Mouse (Mus musculus) stomach, postnatal 0 days (tissue): Measurements from ENCODE around the gene Olfr596. TPM values are rescaled to one million over a fixed set of nuclear protein-coding genes. Genes with fewer than 3 reads are reported as not detected.
"Not testable (repeated sequence)": the region's sequence is repeated elsewhere in the genome, so short reads cannot be mapped to it uniquely, and the experiment has no call there.

ENCODE experiments used
- ATAC-seq: fragments of 200-750 bp; cut with Nextera tagmentation; 2 replicates; pipeline ENCODE4 v1.8.0; 2017; ENCODE audit not compliant: low FRiP score, low TSS enrichment
- DNase-seq: peaks from one replicate; pipeline ENCODE4 v3.0.0-alpha.2; 2016; ENCODE audit warnings: low spot score
- H3K27ac ChIP-seq: fragments of 300-500 bp; sonication (generic); replicated peaks from 2 replicates; pipeline ENCODE4 v1.5.1; 2014; ENCODE audit warnings: mild to moderate bottlenecking, control low read depth
- H3K27me3 ChIP-seq: fragments of 300-500 bp; sonication (generic); 2 replicates; pipeline ENCODE4 v1.6.1; 2014; ENCODE audit warnings: low read length; ENCODE audit not compliant: control insufficient read depth, insufficient read depth
- H3K36me3 ChIP-seq: fragments of 300-500 bp; sonication (generic); 2 replicates; pipeline ENCODE4 v1.6.1; 2014; ENCODE audit warnings: low read length, mixed read lengths; ENCODE audit not compliant: control insufficient read depth, insufficient read depth
- H3K4me1 ChIP-seq: fragments of 300-500 bp; sonication (generic); replicated peaks from 2 replicates; pipeline ENCODE4 v1.6.1; 2014; ENCODE audit warnings: antibody characterized with exemption; ENCODE audit not compliant: control insufficient read depth, insufficient read depth
- H3K4me2 ChIP-seq: fragments of 300-500 bp; sonication (generic); replicated peaks from 2 replicates; pipeline ENCODE4 v1.6.1; 2014; ENCODE audit warnings: low read depth, mild to moderate bottlenecking, control low read depth, moderate library complexity
- H3K4me3 ChIP-seq: fragments of 300-500 bp; sonication (generic); 2 replicates; pipeline ENCODE4 v1.5.1; 2014; ENCODE audit warnings: low read depth, low read length, control low read depth
- H3K9ac ChIP-seq: fragments of 300-500 bp; sonication (generic); 2 replicates; pipeline ENCODE4 v1.6.1; 2014; ENCODE audit warnings: mild to moderate bottlenecking, low read length, control low read depth, mixed read lengths
- H3K9me3 ChIP-seq: fragments of 300-500 bp; sonication (generic); 2 replicates; pipeline ENCODE4 v1.6.1; 2016; ENCODE audit warnings: low read length; ENCODE audit not compliant: control insufficient read depth
- CTCF ChIP-seq: IDR thresholded peaks from 2 replicates; pipeline ENCODE4 v1.5.1; 2016; ENCODE audit warnings: antibody characterized with exemption, low read depth, mild to moderate bottlenecking, moderate library complexity
- EP300 ChIP-seq: optimal IDR thresholded peaks from 2 replicates; pipeline ENCODE3; 2016; ENCODE audit warnings: antibody characterized with exemption
- WGBS: fragments of 180-500 bp; shearing (Covaris S2); extraction: QIAGEN DNeasy Blood & Tissue Kit; methylation state at CpG from one replicate; pipeline ENCODE4 v1.1.7; 2014; 5-methylcytosine and 5-hydroxymethylcytosine counted together
- microRNA-seq: library from miRNA; unstranded; fragments of <30 nt; microRNA quantifications from one replicate; pipeline ENCODE4, GENCODE M21; 2016
- polyA plus RNA-seq: library from polyadenylated mRNA; unstranded; fragments of >200 nt; fragmentation: Nextera tagmentation; extraction: Ambion mirVana; gene quantifications from 2 replicates; pipeline ENCODE4 v1.2.1, GENCODE M21; 2015

Gene Olfr596
- not detected in 2 replicates for polyA plus RNA-seq

DNA sequence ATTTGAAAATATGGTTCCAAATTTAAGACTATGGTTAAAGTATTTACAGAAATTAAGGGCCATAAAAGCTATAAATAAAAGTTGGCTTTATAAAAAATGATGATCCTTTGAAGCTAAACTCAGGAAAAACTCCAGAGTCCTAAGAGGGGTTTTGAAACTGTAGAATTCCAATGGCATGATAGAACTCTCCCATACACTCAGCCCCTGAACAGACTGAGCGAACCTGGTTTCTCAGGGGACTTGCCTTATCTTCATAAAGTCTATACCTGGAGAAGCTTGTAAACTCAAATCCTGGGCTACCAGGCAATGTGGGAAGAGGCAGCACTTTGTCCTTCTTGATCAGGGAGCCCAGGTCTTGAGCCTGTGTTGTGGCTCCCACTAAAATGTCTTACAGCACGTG, at the start of gene Olfr596:
Gene Olfr596, plus strand, starts transcription at position 301 of the 400 bp plus-strand sequence.
- not testable (repeated sequence) for H3K4me3 ChIP-seq, H3K27me3 ChIP-seq, H3K27ac ChIP-seq, ATAC-seq, H3K9ac ChIP-seq, DNase-seq, H3K36me3 ChIP-seq, H3K9me3 ChIP-seq, H3K4me2 ChIP-seq, H3K4me1 ChIP-seq
- 78% methylated on average over 2 of the region's 2 CpGs for WGBS

DNA sequence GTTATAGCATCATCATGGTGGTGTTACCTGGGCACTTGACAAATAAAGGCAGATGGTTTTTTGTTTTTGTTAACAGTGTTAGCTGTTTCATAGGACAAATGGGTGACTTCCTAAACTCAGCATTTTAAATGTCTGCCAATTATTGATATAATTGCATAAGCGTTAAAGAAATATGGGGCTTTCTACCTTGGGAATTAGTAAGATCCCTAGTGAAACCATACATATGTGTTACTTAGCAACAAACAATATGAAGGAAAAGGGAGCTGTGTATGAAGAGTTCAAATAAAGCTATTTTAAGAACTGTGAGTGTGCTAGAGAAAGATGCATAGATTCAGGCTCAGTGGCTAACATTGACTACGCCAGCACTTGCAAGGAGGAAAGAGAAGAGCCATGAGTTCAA, 10.6 kb downstream of the Olfr596 start, which contains the start of gene Olfr597:
Gene Olfr597, plus strand, starts transcription at position 301 of the 400 bp plus-strand sequence.
- ATAC-seq = not testable (repeated sequence)

DNA sequence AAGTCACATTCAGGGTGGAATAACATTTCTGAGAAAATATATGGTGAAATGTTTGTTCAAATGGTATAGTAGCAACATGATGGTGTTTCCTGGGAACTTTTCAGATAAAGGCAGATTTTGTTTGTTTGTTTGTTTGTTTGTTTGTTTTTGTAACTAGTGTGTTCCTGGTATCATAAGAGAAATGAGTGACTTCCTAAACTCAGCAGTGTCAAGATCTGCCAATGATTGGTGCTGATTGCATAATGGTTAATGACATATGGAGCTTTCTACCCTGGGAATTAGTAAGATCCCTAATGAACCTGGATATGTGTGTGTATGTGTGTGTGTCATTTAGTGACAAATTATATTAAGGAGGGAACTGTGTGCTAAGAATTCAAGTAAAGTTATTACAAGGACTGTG, 17.8 kb downstream of the Olfr596 start, which contains the start of gene Olfr598:
Gene Olfr598, plus strand, starts transcription at position 301 of the 400 bp plus-strand sequence.
- Histone ChIP-seq H3K4me2 (no peak within 1 kb of the TSS), H3K4me1 (no peaks in the 10 kb centered on the region), H3K27ac (no peak within 1 kb of the TSS), H3K9me3 (no peaks in the 10 kb centered on the region), H3K4me3 (no peak within 1 kb of the TSS), H3K27me3 (no peaks in the 10 kb centered on the region), H3K36me3 (no peaks in the 10 kb centered on the region), H3K9ac (no peak within 1 kb of the TSS)
- TF ChIP-seq CTCF = no peak
- no peak for TF ChIP-seq EP300
- DNase-seq = no peak
- no peak for ATAC-seq

More for the DNA sequence above, 10.6 kb downstream of the Olfr596 start, which contains the start of gene Olfr597:
- not testable (repeated sequence) for DNase-seq, H3K27ac ChIP-seq, H3K4me1 ChIP-seq, H3K36me3 ChIP-seq, H3K27me3 ChIP-seq, H3K4me2 ChIP-seq, H3K9me3 ChIP-seq, H3K9ac ChIP-seq, H3K4me3 ChIP-seq
- WGBS = 79% methylated on average over 2 of the region's 2 CpGs

DNA sequence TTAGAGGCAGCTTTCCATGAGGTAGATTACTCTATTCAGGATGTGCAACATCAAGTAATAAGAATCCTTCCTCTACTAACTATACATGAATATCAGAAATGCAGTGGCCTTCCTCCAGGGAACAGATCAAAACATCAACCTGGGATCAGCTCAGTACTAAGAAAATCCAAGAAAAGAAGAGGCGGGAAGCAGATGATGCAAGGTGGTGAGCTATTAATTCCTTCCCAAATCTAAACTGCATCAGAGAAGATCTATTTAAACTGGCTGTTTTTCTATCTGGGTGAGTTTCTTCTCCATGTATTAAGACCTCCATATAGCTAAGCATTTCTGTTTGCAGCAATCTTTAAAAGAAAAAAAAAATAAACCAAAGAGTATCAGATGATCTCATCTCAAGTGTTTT, 30.2 kb downstream of the Olfr596 start, which contains the start of gene Olfr599:
Gene Olfr599, plus strand, starts transcription at position 301 of the 400 bp plus-strand sequence.
- Histone ChIP-seq H3K4me2 (no peak within 1 kb of the TSS), H3K9ac (no peak within 1 kb of the TSS), H3K4me3 (no peak within 1 kb of the TSS), H3K27ac (no peak within 1 kb of the TSS), H3K36me3 (no peaks in the 10 kb centered on the region), H3K9me3 (no peaks in the 10 kb centered on the region), H3K4me1 (no peaks in the 10 kb centered on the region), H3K27me3 (no peaks in the 10 kb centered on the region)
- ATAC-seq (no peak), DNase-seq (no peak)
- 90% methylated on average over 1 of the region's 1 CpGs for WGBS
- TF ChIP-seq CTCF (no peak), EP300 (no peak)

DNA sequence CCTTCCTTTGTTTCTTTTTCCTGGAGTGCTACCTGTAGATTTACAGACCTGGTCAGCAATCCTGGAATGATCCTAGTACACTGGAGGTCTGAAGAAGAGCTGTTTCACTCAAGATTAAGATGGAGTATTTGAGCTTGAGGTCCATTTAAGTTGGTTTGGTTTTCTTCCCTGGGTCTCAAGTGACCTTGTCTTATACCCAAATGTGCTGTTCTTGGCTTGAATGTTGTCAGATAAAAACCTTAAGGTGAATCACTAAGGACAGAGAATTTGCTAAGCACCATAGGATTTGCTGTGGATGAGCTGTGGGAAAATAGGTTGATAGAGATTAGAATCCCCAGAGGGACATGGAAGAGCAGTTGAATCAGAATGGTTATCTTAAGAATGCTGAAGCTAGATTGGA, 44.1 kb downstream of the Olfr596 start, which contains the start of gene Olfr600:
Gene Olfr600, minus strand, starts transcription at position 101 of the 400 bp plus-strand sequence.
- TF ChIP-seq CTCF (no peak), EP300 (no peak)
- Histone ChIP-seq H3K27ac (no peak within 1 kb of the TSS), H3K27me3 (no peaks in the 10 kb centered on the region), H3K4me2 (no peak within 1 kb of the TSS), H3K9me3 (no peaks in the 10 kb centered on the region), H3K4me1 (no peaks in the 10 kb centered on the region), H3K36me3 (no peaks in the 10 kb centered on the region), H3K9ac (no peak within 1 kb of the TSS), H3K4me3 (no peak within 1 kb of the TSS)
- ATAC-seq (no peak), DNase-seq (no peak)

Small RNAs within 50 kb of the gene (microRNA-seq; reads per million reads assigned to microRNA genes)
- gene Gm23550 (not detected), gene Gm25171 (not detected)

Other genes with a start within 250 kb of the Olfr596 start
- not detected in 2 replicates for gene Olfr584, start 223.8 kb upstream of the Olfr596 start, polyA plus RNA-seq
- not detected in 2 replicates for gene Olfr585, start 207.9 kb upstream of the Olfr596 start, polyA plus RNA-seq
- gene Olfr586, start 180.0 kb upstream of the Olfr596 start, polyA plus RNA-seq = 0.04 TPM in 1 of 2 replicates, not detected in the other
- not detected in 2 replicates for gene Olfr588-ps1, start 164.8 kb upstream of the Olfr596 start, polyA plus RNA-seq
- gene Olfr589, start 149.3 kb upstream of the Olfr596 start, polyA plus RNA-seq = not detected in 2 replicates
- gene Olfr591, start 127.3 kb upstream of the Olfr596 start, polyA plus RNA-seq = not detected in 2 replicates
- gene Olfr592, start 120.8 kb upstream of the Olfr596 start, polyA plus RNA-seq = 0.04 TPM in 1 of 2 replicates, not detected in the other
- not detected in 2 replicates for gene Olfr593, start 93.8 kb upstream of the Olfr596 start, polyA plus RNA-seq
- gene Olfr594, start 88.7 kb upstream of the Olfr596 start, polyA plus RNA-seq = not detected in 2 replicates
- not detected in 2 replicates for gene Usp17ld, start 53.1 kb upstream of the Olfr596 start, polyA plus RNA-seq
- gene Olfr597, start 10.7 kb downstream of the Olfr596 start, polyA plus RNA-seq = not detected in 2 replicates
- gene Olfr598, start 17.9 kb downstream of the Olfr596 start, polyA plus RNA-seq = not detected in 2 replicates
- gene Olfr599, start 30.3 kb downstream of the Olfr596 start, polyA plus RNA-seq = not detected in 2 replicates
- gene Olfr600, start 44.0 kb downstream of the Olfr596 start, polyA plus RNA-seq = not detected in 2 replicates
- gene Olfr601, start 57.0 kb downstream of the Olfr596 start, polyA plus RNA-seq = not detected in 2 replicates
- gene Olfr603, start 80.5 kb downstream of the Olfr596 start, polyA plus RNA-seq = not detected in 2 replicates
- gene Usp17lc, start 109.4 kb downstream of the Olfr596 start, polyA plus RNA-seq = not detected in 2 replicates
- gene Olfr605, start 139.8 kb downstream of the Olfr596 start, polyA plus RNA-seq = not detected in 2 replicates
- not detected in 2 replicates for gene Olfr606, start 143.4 kb downstream of the Olfr596 start, polyA plus RNA-seq
- gene Olfr607, start 158.5 kb downstream of the Olfr596 start, polyA plus RNA-seq = not detected in 2 replicates
- not detected in 2 replicates for gene Olfr608, start 164.2 kb downstream of the Olfr596 start, polyA plus RNA-seq
- not detected in 2 replicates for gene Olfr609, start 192.4 kb downstream of the Olfr596 start, polyA plus RNA-seq
- gene Olfr610, start 206.5 kb downstream of the Olfr596 start, polyA plus RNA-seq = not detected in 2 replicates
- not detected in 2 replicates for gene Olfr611, start 215.2 kb downstream of the Olfr596 start, polyA plus RNA-seq
- gene Olfr612, start 237.1 kb downstream of the Olfr596 start, polyA plus RNA-seq = not detected in 2 replicates
- gene Olfr613, start 242.4 kb downstream of the Olfr596 start, polyA plus RNA-seq = not detected in 2 replicates